Mouse (Mus musculus) CH12.LX (cell line): ENCODE data around the gene Soat1. TPM values are rescaled to one million over a fixed set of nuclear protein-coding genes. Genes with fewer than 3 reads are reported as not detected.

Source experiments
- DNase-seq: peaks from one replicate; pipeline ENCODE4 v3.0.0-alpha.2; 2013; ENCODE audit errors: extremely low read depth
- H3K27ac ChIP-seq: 2 replicates; pipeline ENCODE4 v1.5.1; 2012; ENCODE audit warnings: low read depth, mild to moderate bottlenecking, control low read depth, moderate library complexity; ENCODE audit not compliant: insufficient read depth
- H3K27me3 ChIP-seq: replicated peaks from 2 replicates; pipeline ENCODE3; 2012; ENCODE audit warnings: inconsistent platforms
- H3K36me3 ChIP-seq, 2 experiments: replicated peaks in 1 of 2; 2 replicates each; pipeline versions ENCODE3 to v1.6.1; 2012; ENCODE audit warnings: inconsistent platforms in 1 of 2, low read length in 1 of 2, mild to moderate bottlenecking in 1 of 2, mixed read lengths in 1 of 2, moderate library complexity in 1 of 2; ENCODE audit not compliant: control insufficient read depth in 1 of 2, insufficient read depth in 1 of 2
- H3K4me1 ChIP-seq, 2 experiments: 2 replicates each; pipeline ENCODE4 v1.6.1; 2012; ENCODE audit warnings: inconsistent platforms in 1 of 2, moderate library complexity in 1 of 2; ENCODE audit not compliant: insufficient read depth in 2 of 2, control insufficient read depth in 1 of 2
- H3K4me2 ChIP-seq: 2 replicates; pipeline ENCODE4 v1.6.1; 2012; ENCODE audit warnings: low read depth, mild to moderate bottlenecking, control low read depth; ENCODE audit not compliant: poor library complexity, insufficient read depth, severe bottlenecking
- H3K4me3 ChIP-seq, 3 experiments: fragments of 150-350 bp in 1 of 3; sonication (generic) in 1 of 3; replicated peaks in 1 of 3; 2 replicates each; pipeline versions ENCODE3 to v1.5.1; 2011 to 2012; ENCODE audit warnings: low read depth in 2 of 3, low read length in 2 of 3, mild to moderate bottlenecking in 2 of 3, moderate library complexity in 2 of 3, control low read depth in 1 of 3, improper control_type of control experiment in 1 of 3, inconsistent platforms in 1 of 3, mixed read lengths in 1 of 3; ENCODE audit not compliant: poor library complexity in 1 of 3
- H3K79me2 ChIP-seq: replicated peaks from 2 replicates; pipeline ENCODE4 v1.6.1; 2012; ENCODE audit warnings: mild to moderate bottlenecking, moderate library complexity; ENCODE audit not compliant: control insufficient read depth, poor library complexity, insufficient read depth, severe bottlenecking; ENCODE audit errors: extremely low read depth
- H3K9ac ChIP-seq: 2 replicates; pipeline ENCODE4 v1.6.1; 2012; ENCODE audit warnings: low read depth, mild to moderate bottlenecking, control low read depth, moderate library complexity; ENCODE audit not compliant: insufficient read depth
- H3K9me3 ChIP-seq: replicated peaks from 2 replicates; pipeline ENCODE3; 2012; ENCODE audit warnings: low read length, inconsistent platforms, mixed read lengths
- BHLHE40 ChIP-seq: IDR thresholded peaks from 2 replicates; pipeline ENCODE4 v1.6.1; 2011; ENCODE audit warnings: mild to moderate bottlenecking, low read depth, low read length, improper control_type of control experiment
- CHD2 ChIP-seq: IDR thresholded peaks from 2 replicates; pipeline ENCODE4 v1.6.1; 2011; ENCODE audit warnings: low read length, improper control_type of control experiment
- CTCF ChIP-seq, 2 experiments: IDR thresholded peaks in 1 of 2; conservative IDR thresholded peaks in 1 of 2; 2 replicates each; pipeline ENCODE4 v1.5.1; 2011 to 2012; ENCODE audit warnings: low read depth in 2 of 2, low read length in 2 of 2, improper control_type of control experiment in 1 of 2, inconsistent platforms in 1 of 2, mild to moderate bottlenecking in 1 of 2, moderate library complexity in 1 of 2
- E2F4 ChIP-seq: IDR thresholded peaks from 2 replicates; pipeline ENCODE4 v1.6.1; 2011; ENCODE audit warnings: low read depth, low read length, improper control_type of control experiment; ENCODE audit not compliant: insufficient replicate concordance
- ELF1 ChIP-seq: IDR thresholded peaks from 2 replicates; pipeline ENCODE4 v1.6.1; 2014; ENCODE audit warnings: low read depth, mild to moderate bottlenecking, inconsistent platforms, low read length, improper control_type of control experiment
- EP300 ChIP-seq: IDR thresholded peaks from 2 replicates; pipeline ENCODE4 v1.6.1; 2011; ENCODE audit warnings: low read length, improper control_type of control experiment
- IRF4 ChIP-seq: IDR thresholded peaks from 2 replicates; pipeline ENCODE4 v1.6.1; 2014; ENCODE audit warnings: low read depth, mild to moderate bottlenecking, inconsistent platforms, low read length, improper control_type of control experiment
- JUN ChIP-seq: IDR thresholded peaks from 2 replicates; pipeline ENCODE4 v1.6.1; 2011; ENCODE audit warnings: low read depth, mild to moderate bottlenecking, low read length, improper control_type of control experiment, moderate library complexity; ENCODE audit not compliant: insufficient read depth
- JUND ChIP-seq: conservative IDR thresholded peaks from 2 replicates; pipeline ENCODE4 v1.6.1; 2011; ENCODE audit warnings: low read depth, low read length, improper control_type of control experiment
- MAX ChIP-seq: IDR thresholded peaks from 2 replicates; pipeline ENCODE4 v1.6.1; 2011; ENCODE audit warnings: low read length, improper control_type of control experiment
- MAZ ChIP-seq: IDR thresholded peaks from 2 replicates; pipeline ENCODE4 v1.6.1; 2012; ENCODE audit warnings: low read depth, mild to moderate bottlenecking, inconsistent platforms, low read length, improper control_type of control experiment, moderate library complexity
- MYC ChIP-seq: IDR thresholded peaks from 2 replicates; pipeline ENCODE4 v1.6.1; 2011; ENCODE audit warnings: low read depth, mild to moderate bottlenecking, improper control_type of control experiment, low read length
- NRF1 ChIP-seq: IDR thresholded peaks from 2 replicates; pipeline ENCODE4 v1.6.1; 2014; ENCODE audit warnings: low read depth, mild to moderate bottlenecking, inconsistent platforms, low read length, improper control_type of control experiment, moderate library complexity
- SMC3 ChIP-seq: IDR thresholded peaks from 2 replicates; pipeline ENCODE4 v1.6.1; 2011; ENCODE audit warnings: low read depth, low read length, improper control_type of control experiment
- TBP ChIP-seq: conservative IDR thresholded peaks from 2 replicates; pipeline ENCODE4 v1.6.1; 2011; ENCODE audit warnings: low read depth, low read length, improper control_type of control experiment
- USF1 ChIP-seq: IDR thresholded peaks from 2 replicates; pipeline ENCODE4 v1.6.1; 2014; ENCODE audit warnings: low read depth, mild to moderate bottlenecking, inconsistent platforms, low read length, improper control_type of control experiment
- USF2 ChIP-seq: conservative IDR thresholded peaks from 2 replicates; pipeline ENCODE4 v1.6.1; 2011; ENCODE audit warnings: low read depth, low read length, improper control_type of control experiment
- ZKSCAN1 ChIP-seq: IDR thresholded peaks from 2 replicates; pipeline ENCODE4 v1.6.1; 2012; ENCODE audit warnings: low read depth, inconsistent platforms, low read length, improper control_type of control experiment, borderline replicate concordance
- dilution Hi-C: fragments of 300-500 bp; cut with MboI; formaldehyde crosslinking; loops from 2 replicates; pipeline ENCODE4 v1.14.3; 2020; ENCODE audit warnings: low sequenced_read_pairs; ENCODE audit not compliant: extremely low pct_unique_long_range_greater_than_20kb, extremely low pct_ligation_motif_present
- in situ Hi-C: fragments of 300-500 bp; cut with MboI; formaldehyde crosslinking; loops from 3 replicates; pipeline ENCODE4 v1.14.3; 2019; ENCODE audit warnings: low sequenced_read_pairs, low pct_ligation_motif_present, low pct_unique_long_range_greater_than_20kb, mixed read lengths
- polyA plus RNA-seq: library from polyadenylated mRNA; unstranded; fragments of >175 nt; gene quantifications from 2 replicates; pipeline ENCODE4 v1.2.1, GENCODE M21; 2012; ENCODE audit warnings: low read depth; ENCODE audit not compliant: insufficient read length
- total RNA-seq, 2 experiments: library from RNA; depleted of rRNA; stranded (reverse); fragments of 300-350 nt in 1 of 2; fragments of >200 nt in 1 of 2; gene quantifications; 2 replicates each; pipeline ENCODE4 v1.2.3; 2012 to 2014

The Soat1 gene
- total and polyA plus RNA-seq, 3 experiments, result 8.6 to 13.5 (median 10.3) TPM

GRCm38 (mm10) chr1:156474854-156475253, 723 bp upstream of the Soat1 start:
- Histone ChIP-seq H3K4me1 (peaks cover 0 to 27% of the 10 kb centered on the region in 2 experiments; a peak in 2 of 4 replicates), H3K9ac (no peak overlapping the region), H3K27me3 (no peaks in the 10 kb centered on the region), H3K4me2 (no peak overlapping the region), H3K27ac (no peak overlapping the region), H3K4me3 (no peak overlapping the region), H3K36me3 (no peaks in the 10 kb centered on the region), H3K9me3 (no peaks in the 10 kb centered on the region), H3K79me2 (no peaks in the 10 kb centered on the region)
- in situ Hi-C loops (no loop called here), dilution Hi-C loops (no loop called here)
- TF ChIP-seq USF2 (no peak), EP300 (no peak), CTCF (conservative IDR thresholded peaks at IDR 0.05 in 1 of 2, IDR thresholded peaks at IDR 0.05 in 1 of 2; ENCODE audit: low read depth in 2 of 2, low read length in 2 of 2) (no peak), CHD2 (no peak), MAZ (no peak), JUND (no peak), IRF4 (no peak), MYC (no peak), E2F4 (no peak), TBP (no peak), ELF1 (no peak), USF1 (no peak), JUN (no peak), MAX (no peak), NRF1 (no peak), ZKSCAN1 (no peak)
- DNase-seq, result no peak

DNA sequence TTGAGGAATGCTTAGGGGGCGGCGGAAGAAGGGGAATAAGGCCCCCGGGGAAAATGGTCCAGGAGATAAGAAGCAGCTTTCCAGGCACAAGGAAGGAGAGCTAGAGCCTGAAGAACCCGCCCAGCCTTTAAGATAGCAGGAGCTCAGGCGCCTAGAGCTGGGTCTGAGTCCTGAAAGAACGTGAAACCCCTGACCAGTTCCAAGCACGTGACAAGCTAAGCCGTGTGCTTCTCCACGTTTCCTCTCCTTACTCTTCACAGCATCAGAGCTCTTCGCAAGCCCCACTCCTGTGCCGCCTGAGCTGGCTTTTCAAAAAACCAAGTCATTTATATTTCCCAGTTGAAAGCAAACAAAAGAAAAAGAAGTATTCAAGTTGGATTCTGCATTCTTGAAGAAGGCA, 1.1 kb downstream of the Soat1 start:
- H3K27ac ChIP-seq, result no peak overlapping the region
- no peak for DNase-seq
- H3K4me1 ChIP-seq, result peaks cover 0 to 27% of the 10 kb centered on the region in 2 experiments; a peak in 2 of 4 replicates
- H3K27me3 ChIP-seq, result no peaks in the 10 kb centered on the region
- H3K36me3 ChIP-seq, result no peaks in the 10 kb centered on the region
- no peak overlapping the region for H3K9ac ChIP-seq
- H3K79me2 ChIP-seq, result no peaks in the 10 kb centered on the region
- dilution Hi-C loops, result no loop called here
- peak overlapping the region; percentile 25; the same call in 1 of the 2 replicates for H3K4me2 ChIP-seq
- peak; percentile 26; the same call in 1 of the 2 replicates for TF ChIP-seq BHLHE40
- no peak for TF ChIP-seq SMC3
- TF ChIP-seq, all 38 proteins: peak for 1
- in situ Hi-C loops, result no loop called here
- no peaks in the 10 kb centered on the region for H3K9me3 ChIP-seq
- H3K4me3 ChIP-seq, result no peak overlapping the region
